Mouse (Mus musculus) Patski (cell line): ENCODE measurements at regions not wholly inside any gene's neighbourhood (a gene's known extent, or its start where the extent isn't known, plus 50 kb on each side); places are given as distances from the start of the nearest gene placed in this dataset.

ENCODE experiments used
- ATAC-seq: fragments of 100-300 bp; one replicate; pipeline ENCODE4 v1.8.0; 2021
- CTCF ChIA-PET: fragments of 350-600 bp; sonication (Branson Sonifier 250); formaldehyde crosslinking; loops from one replicate; lab custom pipeline; 2022; ENCODE audit warnings: inconsistent platforms; lab: Charles Lee
- POLR2A ChIA-PET: fragments of 350-600 bp; sonication (Branson Sonifier 250); formaldehyde crosslinking; loops from one replicate; lab custom pipeline; 2022; ENCODE audit warnings: antibody characterized with exemption, inconsistent platforms; lab: Charles Lee
- DNase-seq: peaks from one replicate; pipeline ENCODE4 v3.0.0-alpha.2; 2011; ENCODE audit warnings: low read depth, low spot score
- H3K27me3 ChIP-seq: fragments of 371-371 bp; one replicate; pipeline ENCODE4 v1.5.1; 2021
- CTCF ChIP-seq: fragments of 100-300 bp; IDR thresholded peaks from one replicate; pipeline ENCODE4 v1.5.1; 2021
- in situ Hi-C: fragments of 300-500 bp; cut with MboI; formaldehyde crosslinking; loops from 3 replicates; pipeline ENCODE4 v1.11.1; 2018; ENCODE audit warnings: low pct_unique_long_range_greater_than_20kb, mixed read lengths

DNA sequence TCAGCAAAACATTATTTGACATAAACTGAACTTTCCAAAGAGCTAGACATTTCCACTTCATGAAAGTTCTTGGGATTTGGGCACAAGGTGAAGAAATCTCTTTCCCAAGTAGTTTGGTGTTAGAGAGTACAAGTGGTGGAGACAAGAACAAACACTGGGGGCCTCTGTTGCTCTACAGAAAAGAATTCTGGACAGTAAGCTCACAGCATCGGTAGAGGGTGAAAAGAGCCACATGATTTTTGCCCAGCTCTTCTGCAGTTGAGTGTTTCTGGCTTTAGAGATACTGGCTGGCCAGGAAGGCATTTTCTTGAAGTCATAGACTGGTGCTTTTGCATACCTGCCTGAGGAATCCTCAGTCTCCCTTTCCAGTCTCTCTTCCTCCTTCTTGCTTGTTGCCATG, 127.8 kb downstream of the Stk31 start:
- ATAC-seq (no peak), DNase-seq (no peak)
- H3K27me3 ChIP-seq: no peaks in the 10 kb centered on the region
- TF ChIP-seq CTCF: peak; percentile 57
- in situ Hi-C loops: no loop called here
- ChIA-PET CTCF (interaction anchor here (0.9 to 1.7 kb wide), 3 partner anchors 227 to 656 kb away, joined by 3 to 5 read pairs (median 3); no protein-coding TSS in a partner anchor), POLR2A (interaction anchor here (0.6 kb wide), 1 partner anchor 13 kb away, joined by 4 read pairs; no protein-coding TSS in a partner anchor)

- no peak for ATAC-seq
- in situ Hi-C loops: no loop called here
Observed at GRCm38 (mm10) chr6:49523696-49524095, 128.3 kb downstream of the Stk31 start.

DNA sequence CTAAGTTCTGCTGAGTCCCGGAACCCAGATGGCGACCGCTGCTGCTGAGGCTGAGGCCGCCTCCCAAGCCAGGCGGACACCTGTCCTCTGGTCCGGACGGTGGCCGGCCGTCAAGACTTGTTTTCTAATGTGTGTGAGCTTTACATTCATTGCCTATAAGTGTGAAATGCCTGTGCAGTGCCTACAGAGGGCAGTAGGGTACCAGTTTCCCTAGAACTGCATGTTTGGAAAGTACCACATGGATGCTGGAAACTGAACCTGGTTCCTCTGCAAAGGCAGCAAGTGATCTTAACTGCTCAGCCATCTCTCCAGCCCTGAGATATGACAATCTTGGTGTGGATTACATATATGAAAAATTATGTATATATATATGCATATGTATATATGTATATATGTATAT, 138.6 kb downstream of the Stk31 start:
- H3K27me3 ChIP-seq: no peaks in the 10 kb centered on the region
- in situ Hi-C loops: no loop called here
- ATAC-seq (no peak), DNase-seq (no peak)
- TF ChIP-seq CTCF: peak; percentile 51
- CTCF ChIA-PET: interaction anchor here (0.7 kb wide), 1 partner anchor 634 kb away, joined by 3 read pairs; no protein-coding TSS in a partner anchor
- POLR2A ChIA-PET: no interaction called here

More at GRCm38 (mm10) chr6:49523696-49524095, 128.3 kb downstream of the Stk31 start:
- TF ChIP-seq CTCF: no peak
- POLR2A ChIA-PET: no interaction called here
- DNase-seq: no peak
- H3K27me3 ChIP-seq: no peaks in the 10 kb centered on the region
- CTCF ChIA-PET: interaction anchor here (1.2 to 1.7 kb wide), 2 partner anchors 226 to 396 kb away, joined by 3 to 5 read pairs; no protein-coding TSS in a partner anchor

DNA sequence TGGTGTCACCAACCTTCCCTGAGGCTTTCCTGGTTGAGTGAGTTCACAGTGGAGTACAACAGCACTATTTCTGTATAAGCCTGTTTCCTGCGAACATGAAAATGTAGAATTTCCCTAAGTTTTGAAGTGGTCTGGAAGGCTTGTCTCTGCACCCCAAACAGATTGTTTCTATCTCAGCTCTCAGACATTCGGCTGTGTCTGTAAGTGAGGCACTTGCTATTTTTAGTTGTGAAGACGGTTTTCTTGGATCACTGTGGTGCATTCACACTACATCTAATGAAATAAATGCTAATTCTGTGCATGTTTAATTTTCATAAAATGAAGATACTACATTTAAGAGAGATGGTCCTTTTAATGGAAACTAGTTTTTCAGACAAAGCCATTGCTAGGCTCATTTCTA, 139.1 kb downstream of the Stk31 start:
- H3K27me3 ChIP-seq: no peaks in the 10 kb centered on the region
- in situ Hi-C loops: no loop called here
- DNase-seq (no peak), ATAC-seq (no peak)
- TF ChIP-seq CTCF: no peak
- ChIA-PET POLR2A (no interaction called here), CTCF (interaction anchor here (1.0 kb wide), 1 partner anchor 16 kb away, joined by 3 read pairs; no protein-coding TSS in a partner anchor)

DNA sequence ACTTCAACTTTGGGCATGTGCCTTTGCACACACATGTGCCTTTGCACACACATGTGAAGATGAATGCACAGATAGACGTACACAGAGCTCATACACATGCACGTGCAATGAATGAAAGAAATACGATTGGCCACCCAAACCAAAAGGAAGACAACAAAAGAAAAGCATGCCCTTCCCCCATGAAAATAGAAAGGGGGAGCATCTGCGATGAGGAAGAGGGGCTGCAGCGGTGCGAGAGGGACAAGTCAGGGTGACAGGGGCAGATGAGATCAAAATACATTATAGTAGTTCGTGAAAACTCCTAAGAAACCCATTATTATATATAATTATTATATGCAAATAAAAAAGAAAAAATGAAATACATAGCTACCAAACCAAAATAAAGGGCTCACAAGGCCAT, 149.5 kb downstream of the Stk31 start:
- no peak for ATAC-seq
- ChIA-PET CTCF (no interaction called here), POLR2A (no interaction called here)
- in situ Hi-C loops: no loop called here
- no peak for TF ChIP-seq CTCF
- peaks cover 6% of the 10 kb centered on the region for H3K27me3 ChIP-seq
- DNase-seq: no peak

- in situ Hi-C loops: no loop called here
- DNase-seq: no peak
- ATAC-seq: no peak
- no peak for TF ChIP-seq CTCF
- POLR2A ChIA-PET: no interaction called here
- H3K27me3 ChIP-seq: no peaks in the 10 kb centered on the region
- CTCF ChIA-PET: no interaction called here
Observed at GRCm38 (mm10) chr6:49555069-49555468, 159.7 kb downstream of the Stk31 start.

DNA sequence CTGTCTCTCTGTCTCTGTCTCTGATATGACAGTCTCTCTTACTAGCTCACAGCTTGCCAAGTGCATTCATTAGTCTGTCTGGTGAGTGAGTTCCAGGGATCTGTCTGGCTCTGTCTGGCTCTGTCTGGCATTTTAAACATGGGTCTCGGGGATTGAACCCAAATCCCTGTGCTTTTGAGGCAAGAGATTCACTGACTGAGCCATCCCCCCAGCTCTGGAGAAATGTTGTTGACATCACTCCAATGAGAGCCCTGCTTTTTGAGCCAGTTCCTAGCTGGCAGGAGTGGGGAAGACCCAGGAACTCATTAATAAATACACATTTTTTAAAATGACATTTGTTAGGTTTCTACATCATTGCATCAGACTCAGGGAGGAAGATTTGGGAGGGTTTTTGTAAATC, 163.1 kb downstream of the Stk31 start:
- no peaks in the 10 kb centered on the region for H3K27me3 ChIP-seq
- TF ChIP-seq CTCF: no peak
- in situ Hi-C loops: no loop called here
- no peak for DNase-seq
- ATAC-seq: no peak
- ChIA-PET POLR2A (interaction anchor here (0.5 kb wide), 1 partner anchor 343 kb away, joined by 3 read pairs; no protein-coding TSS in a partner anchor), CTCF (no interaction called here)

DNA sequence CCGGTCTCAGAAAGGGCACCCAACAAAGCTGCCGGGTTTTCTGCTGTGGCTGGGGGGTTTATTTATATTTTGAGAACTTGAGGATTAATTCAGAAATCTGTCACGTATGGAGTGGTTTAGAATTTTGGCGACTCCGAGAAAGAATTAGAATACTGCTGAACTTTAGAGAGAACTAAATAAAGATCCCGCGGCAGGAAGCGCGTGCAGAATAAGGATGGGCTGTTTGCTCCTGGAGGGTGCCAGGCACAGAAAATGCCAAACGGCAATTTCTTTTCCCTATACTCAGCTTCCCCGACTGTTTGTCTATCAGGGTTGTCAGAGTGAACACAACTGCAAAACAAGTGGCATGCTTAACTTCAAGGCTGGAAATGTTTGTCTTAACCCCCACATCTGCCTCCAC, 163.7 kb downstream of the Stk31 start:
- in situ Hi-C loops: no loop called here
- H3K27me3 ChIP-seq: no peaks in the 10 kb centered on the region
- no peak for TF ChIP-seq CTCF
- ATAC-seq (no peak), DNase-seq (no peak)
- CTCF ChIA-PET: no interaction called here
- POLR2A ChIA-PET: no interaction called here

DNA sequence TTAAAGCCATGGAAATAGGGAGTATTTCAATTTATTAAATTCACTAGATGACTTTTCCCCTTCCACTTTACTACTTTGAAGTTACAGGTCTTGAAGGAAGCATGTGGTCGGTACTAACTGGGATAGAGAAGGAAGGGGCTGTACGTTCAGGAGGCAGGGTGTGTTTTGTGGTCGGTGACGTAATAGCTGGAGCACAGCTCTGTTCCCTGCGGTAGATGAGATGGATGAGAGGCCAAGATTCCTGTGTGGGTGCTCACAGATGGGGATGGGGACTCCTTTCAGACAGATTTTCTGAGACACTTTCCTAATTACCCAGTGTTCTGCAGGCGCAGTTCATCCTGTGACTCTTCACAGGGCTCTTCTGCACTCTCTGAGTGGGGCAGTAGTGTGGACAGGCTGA, 182.9 kb downstream of the Stk31 start:
- no peaks in the 10 kb centered on the region for H3K27me3 ChIP-seq
- ChIA-PET POLR2A (interaction anchor here (0.5 kb wide), 1 partner anchor 572 kb away, joined by 3 read pairs; no protein-coding TSS in a partner anchor), CTCF (no interaction called here)
- DNase-seq: peak; percentile 13
- ATAC-seq: peak; percentile 76
- TF ChIP-seq CTCF: no peak
- in situ Hi-C loops: no loop called here

DNA sequence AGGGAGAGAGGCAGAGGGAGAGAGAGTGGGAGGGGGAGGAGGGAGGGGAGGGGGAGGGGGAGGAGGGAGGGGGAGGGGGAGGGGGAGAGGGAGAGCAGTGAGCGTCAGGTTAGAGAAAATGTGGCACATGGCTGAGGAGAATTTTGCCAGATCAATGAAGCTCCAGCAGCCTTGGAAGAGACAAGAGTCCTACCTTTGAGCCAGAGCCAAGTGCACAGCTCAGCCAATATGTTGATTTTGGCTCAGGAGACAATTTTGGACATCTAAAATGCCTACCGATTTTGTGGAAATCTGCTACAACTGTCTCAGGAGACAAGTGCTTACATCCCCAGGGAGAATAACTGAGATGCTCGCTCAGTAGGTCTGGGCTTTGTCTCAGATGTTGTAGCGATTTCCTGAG, 184.3 kb downstream of the Stk31 start:
- DNase-seq: no peak
- CTCF ChIA-PET: interaction anchor here (1.1 kb wide), 1 partner anchor 12 kb away, joined by 3 read pairs; no protein-coding TSS in a partner anchor
- no peak for ATAC-seq
- in situ Hi-C loops: no loop called here
- TF ChIP-seq CTCF: no peak
- POLR2A ChIA-PET: no interaction called here
- H3K27me3 ChIP-seq: no peaks in the 10 kb centered on the region

GRCm38 (mm10) chr6:49582040-49582707, 186.8 kb downstream of the Stk31 start:
- H3K27me3 ChIP-seq: no peaks in the 10 kb centered on the region
- ATAC-seq: no peak
- TF ChIP-seq CTCF: no peak
- no peak for DNase-seq
- ChIA-PET CTCF (no interaction called here), POLR2A (no interaction called here)
- in situ Hi-C loops: no loop called here
